Mouse (Mus musculus) liver, postnatal 0 days (tissue): ENCODE data around the gene Pak3. TPM values are rescaled to one million over a fixed set of nuclear protein-coding genes. Genes with fewer than 3 reads are reported as not detected.

Experiments used
- ATAC-seq: fragments of 200-750 bp; cut with Nextera tagmentation; 2 replicates; pipeline ENCODE4 v1.8.0; 2017; ENCODE audit warnings: mild to moderate bottlenecking, moderate library complexity
- DNase-seq: peaks from one replicate; pipeline ENCODE4 v3.0.0-alpha.2; 2016
- H3K27ac ChIP-seq: fragments of 300-500 bp; sonication (generic); 2 replicates; pipeline ENCODE4 v1.5.1; 2014; ENCODE audit warnings: antibody characterized with exemption, moderate library complexity, mild to moderate bottlenecking, low read depth
- H3K27me3 ChIP-seq: fragments of 300-500 bp; sonication (generic); 2 replicates; pipeline ENCODE4 v1.6.1; 2014; ENCODE audit warnings: low read length, control low read depth, mixed read lengths; ENCODE audit not compliant: insufficient read depth
- H3K36me3 ChIP-seq: fragments of 300-500 bp; sonication (generic); replicated peaks from 2 replicates; pipeline ENCODE4 v1.6.1; 2014; ENCODE audit warnings: mild to moderate bottlenecking, control low read depth, low read length, moderate library complexity, mixed read lengths; ENCODE audit not compliant: insufficient read depth
- H3K4me1 ChIP-seq: fragments of 300-500 bp; sonication (generic); 2 replicates; pipeline ENCODE4 v1.6.1; 2014; ENCODE audit warnings: antibody characterized with exemption, mild to moderate bottlenecking, control low read depth; ENCODE audit not compliant: insufficient read depth
- H3K4me2 ChIP-seq: fragments of 300-500 bp; sonication (generic); 2 replicates; pipeline ENCODE4 v1.6.1; 2014; ENCODE audit warnings: low read depth, mild to moderate bottlenecking, low read length, moderate library complexity, mixed read lengths
- H3K4me3 ChIP-seq: fragments of 300-500 bp; sonication (generic); 2 replicates; pipeline ENCODE4 v1.5.1; 2014; ENCODE audit warnings: low read depth, low read length
- H3K9ac ChIP-seq: fragments of 300-500 bp; sonication (generic); replicated peaks from 2 replicates; pipeline ENCODE4 v1.6.1; 2014; ENCODE audit warnings: mild to moderate bottlenecking, moderate library complexity
- H3K9me3 ChIP-seq: fragments of 300-500 bp; sonication (generic); 2 replicates; pipeline ENCODE4 v1.6.1; 2016; ENCODE audit warnings: mild to moderate bottlenecking, control low read depth, low read length, mixed read lengths
- CTCF ChIP-seq: sonication (generic); IDR thresholded peaks from 2 replicates; pipeline ENCODE4 v1.5.1; 2016; ENCODE audit warnings: antibody characterized with exemption, low read depth
- EP300 ChIP-seq: IDR thresholded peaks from 2 replicates; pipeline ENCODE4 v1.6.1; 2016; ENCODE audit warnings: antibody characterized with exemption, low read depth, mild to moderate bottlenecking
- WGBS: fragments of 180-500 bp; shearing (Covaris S2); extraction: QIAGEN DNeasy Blood & Tissue Kit; methylation state at CpG from one replicate; pipeline ENCODE4 v1.1.7; 2014; ENCODE audit not compliant: insufficient replicate concordance; 5-methylcytosine and 5-hydroxymethylcytosine counted together
- polyA plus RNA-seq: library from polyadenylated mRNA; unstranded; fragments of >200 nt; fragmentation: Nextera tagmentation; extraction: Ambion mirVana; gene quantifications from 2 replicates; pipeline ENCODE4 v1.2.1, GENCODE M21; 2015

The Pak3 gene
- polyA plus RNA-seq, 1 experiment from 2014 or later: 0.06 TPM

- H3K4me3 ChIP-seq: no peak overlapping the region
- H3K4me1 ChIP-seq: no peaks in the 10 kb centered on the region
- H3K4me2 ChIP-seq: no peak overlapping the region
- DNase-seq: no peak
- WGBS: 74% methylated on average over 2 of the region's 2 CpGs
- no peak for ATAC-seq
- no peak overlapping the region for H3K27ac ChIP-seq
- H3K27me3 ChIP-seq: no peaks in the 10 kb centered on the region
- H3K36me3 ChIP-seq: no peaks in the 10 kb centered on the region
- no peaks in the 10 kb centered on the region for H3K9me3 ChIP-seq
- no peak overlapping the region for H3K9ac ChIP-seq
- TF ChIP-seq CTCF: no peak
- TF ChIP-seq EP300: no peak
Measured at GRCm38 (mm10) chrX:143579925-143580324, 61.5 kb downstream of the Pak3 start.

- DNase-seq (no peak), ATAC-seq (no peak)
- Histone ChIP-seq H3K27ac (no peak overlapping the region), H3K9me3 (no peaks in the 10 kb centered on the region), H3K4me3 (no peak overlapping the region), H3K4me1 (no peaks in the 10 kb centered on the region), H3K36me3 (no peaks in the 10 kb centered on the region), H3K4me2 (no peak overlapping the region), H3K27me3 (no peaks in the 10 kb centered on the region), H3K9ac (no peak overlapping the region)
- 46% methylated on average over 2 of the region's 2 CpGs for WGBS
- TF ChIP-seq EP300 (no peak), CTCF (no peak)
Measured at GRCm38 (mm10) chrX:143580458-143580959, 62.1 kb downstream of the Pak3 start.

- H3K4me1 ChIP-seq: no peaks in the 10 kb centered on the region
- no peaks in the 10 kb centered on the region for H3K9me3 ChIP-seq
- H3K9ac ChIP-seq: no peak overlapping the region
- no peak for TF ChIP-seq EP300
- no peak for TF ChIP-seq CTCF
- ATAC-seq (no peak), DNase-seq (no peak)
- 57% methylated on average over 5 of the region's 5 CpGs for WGBS
- H3K4me2 ChIP-seq: no peak overlapping the region
- no peaks in the 10 kb centered on the region for H3K36me3 ChIP-seq
- H3K4me3 ChIP-seq: no peak overlapping the region
- H3K27me3 ChIP-seq: no peaks in the 10 kb centered on the region
- H3K27ac ChIP-seq: no peak overlapping the region
Measured at GRCm38 (mm10) chrX:143606877-143607449, 88.6 kb downstream of the Pak3 start.

GRCm38 (mm10) chrX:143618734-143619133, 100.3 kb downstream of the Pak3 start:
- TF ChIP-seq CTCF: no peak
- TF ChIP-seq EP300: no peak
- ATAC-seq (no peak), DNase-seq (no peak)
- H3K9ac ChIP-seq: no peak overlapping the region
- H3K27ac ChIP-seq: no peak overlapping the region
- no peaks in the 10 kb centered on the region for H3K27me3 ChIP-seq
- H3K9me3 ChIP-seq: no peaks in the 10 kb centered on the region
- no peak overlapping the region for H3K4me3 ChIP-seq
- H3K4me1 ChIP-seq: no peaks in the 10 kb centered on the region
- no peaks in the 10 kb centered on the region for H3K36me3 ChIP-seq
- WGBS: 70% methylated on average over 4 of the region's 4 CpGs
- H3K4me2 ChIP-seq: no peak overlapping the region

- Histone ChIP-seq H3K27ac (no peak overlapping the region), H3K36me3 (no peaks in the 10 kb centered on the region), H3K4me3 (no peak overlapping the region), H3K4me2 (no peak overlapping the region), H3K9ac (no peak overlapping the region), H3K9me3 (no peaks in the 10 kb centered on the region), H3K4me1 (no peaks in the 10 kb centered on the region), H3K27me3 (no peaks in the 10 kb centered on the region)
- ATAC-seq: no peak
- WGBS: 71% methylated on average over 5 of the region's 5 CpGs
- TF ChIP-seq EP300: no peak
- DNase-seq: no peak
Measured at GRCm38 (mm10) chrX:143627767-143628166, 109.4 kb downstream of the Pak3 start.

- DNase-seq (no peak), ATAC-seq (no peak)
- H3K27me3 ChIP-seq: no peaks in the 10 kb centered on the region
- H3K4me1 ChIP-seq: no peaks in the 10 kb centered on the region
- H3K9ac ChIP-seq: no peak overlapping the region
- no peaks in the 10 kb centered on the region for H3K36me3 ChIP-seq
- no peak for TF ChIP-seq CTCF
- no peak for TF ChIP-seq EP300
- no peak overlapping the region for H3K27ac ChIP-seq
- no peak overlapping the region for H3K4me3 ChIP-seq
- no peaks in the 10 kb centered on the region for H3K9me3 ChIP-seq
- 88% methylated on average over 2 of the region's 2 CpGs for WGBS
- no peak overlapping the region for H3K4me2 ChIP-seq
Measured at GRCm38 (mm10) chrX:143643936-143644335, 125.5 kb downstream of the Pak3 start.

GRCm38 (mm10) chrX:143644807-143645206, 126.4 kb downstream of the Pak3 start:
- ATAC-seq: no peak
- no peaks in the 10 kb centered on the region for H3K9me3 ChIP-seq
- WGBS: 50% methylated on average over 1 of the region's 1 CpGs

More at GRCm38 (mm10) chrX:143644807-143645206, 126.4 kb downstream of the Pak3 start:
- no peak overlapping the region for H3K4me2 ChIP-seq
- H3K9ac ChIP-seq: no peak overlapping the region
- H3K27ac ChIP-seq: no peak overlapping the region
- no peak overlapping the region for H3K4me3 ChIP-seq
- DNase-seq: no peak
- TF ChIP-seq CTCF (no peak), EP300 (no peak)
- H3K4me1 ChIP-seq: no peaks in the 10 kb centered on the region
- H3K27me3 ChIP-seq: no peaks in the 10 kb centered on the region
- H3K36me3 ChIP-seq: no peaks in the 10 kb centered on the region
